Mouse (Mus musculus) adrenal gland, adult 2 months (tissue): ENCODE data around the gene Xrcc4. TPM values are rescaled to one million over a fixed set of nuclear protein-coding genes. Genes with fewer than 3 reads are reported as not detected.
"Not testable (repeated sequence)": the region's sequence is repeated elsewhere in the genome, so short reads cannot be mapped to it uniquely, and the experiment has no call there.

Source experiments
- DNase-seq: peaks from one replicate; pipeline ENCODE4 v3.0.0; 2021
- long read RNA-seq: library from polyadenylated mRNA; stranded (forward); transcript quantifications from one replicate; pipeline ENCODE4 v2.0.0, GENCODE M21; 2021
- polyA plus RNA-seq: library from polyadenylated mRNA; depleted of rRNA; stranded (reverse); fragments of >200 nt; gene quantifications from 2 replicates; pipeline ENCODE4 v1.2.3, GENCODE M21; 2012; rRNA removed
- total RNA-seq, 2 experiments: library from RNA; stranded (reverse); gene quantifications; 2 replicates each; pipeline ENCODE4 v1.2.3; 2021

Xrcc4 gene
- total RNA-seq, result 10 to 100 TPM; 10.0 to 14.5 TPM
- polyA plus RNA-seq, result 0.20 and 0.21 TPM in 2 replicates
- long read RNA-seq, transcript Xrcc4-201 (8 exons, 1,540 nt), result major isoform, 9 of 11 reads
- long read RNA-seq, partial matches to known transcripts, result 1 of 11 reads
- long read RNA-seq, other reads (novel, unspliced or antisense), result 1 of 11 reads

GRCm38 (mm10) chr13:90088962-90089824 is at the start of gene Xrcc4, which contains the start of gene Tmem167:
Xrcc4 (minus strand) TSS chr13:90089608.
Tmem167 (plus strand) TSS chr13:90089123.
- peak; percentile 99 for DNase-seq

- no peak for DNase-seq
Observed at GRCm38 (mm10) chr13:90136156-90136910, 46.9 kb upstream of the Xrcc4 start.

- DNase-seq, result no peak
Observed at GRCm38 (mm10) chr13:90111681-90112080, 22.3 kb upstream of the Xrcc4 start.

- not testable (repeated sequence) for DNase-seq
Observed at GRCm38 (mm10) chr13:90108746-90109145, 19.3 kb upstream of the Xrcc4 start.

- no peak for DNase-seq
Observed at GRCm38 (mm10) chr13:90106139-90106538, 16.7 kb upstream of the Xrcc4 start.

- DNase-seq, result no peak
Observed at GRCm38 (mm10) chr13:90101514-90101913, 12.1 kb upstream of the Xrcc4 start.

- DNase-seq, result no peak
Observed at GRCm38 (mm10) chr13:90089825-90090183, 396 bp upstream of the Xrcc4 start.

- no peak for DNase-seq
Observed at GRCm38 (mm10) chr13:90061877-90062276, 27.5 kb downstream of the Xrcc4 start.

GRCm38 (mm10) chr13:90052408-90052807 is 37.0 kb downstream of the Xrcc4 start:
- DNase-seq, result no peak

GRCm38 (mm10) chr13:90051735-90052134 is 37.7 kb downstream of the Xrcc4 start:
- DNase-seq, result no peak

- DNase-seq, result no peak
Observed at GRCm38 (mm10) chr13:90039613-90040012, 49.8 kb downstream of the Xrcc4 start.

- no peak for DNase-seq
Observed at GRCm38 (mm10) chr13:90032977-90033376, 56.4 kb downstream of the Xrcc4 start.

GRCm38 (mm10) chr13:90032523-90032922 is 56.9 kb downstream of the Xrcc4 start:
- DNase-seq, result no peak

GRCm38 (mm10) chr13:90030911-90031310 is 58.5 kb downstream of the Xrcc4 start:
- DNase-seq, result no peak

GRCm38 (mm10) chr13:90012620-90013019 is 76.8 kb downstream of the Xrcc4 start:
- DNase-seq, result no peak

GRCm38 (mm10) chr13:90012198-90012597 is 77.2 kb downstream of the Xrcc4 start:
- DNase-seq, result no peak

- no peak for DNase-seq
Observed at GRCm38 (mm10) chr13:90011129-90011528, 78.3 kb downstream of the Xrcc4 start.

- DNase-seq, result no peak
Observed at GRCm38 (mm10) chr13:90009786-90010185, 79.6 kb downstream of the Xrcc4 start.

GRCm38 (mm10) chr13:90005561-90005960 is 83.8 kb downstream of the Xrcc4 start:
- DNase-seq, result no peak

- DNase-seq, result no peak
Observed at GRCm38 (mm10) chr13:89997531-89997930, 91.9 kb downstream of the Xrcc4 start.

- no peak for DNase-seq
Observed at GRCm38 (mm10) chr13:89986087-89986486, 103.3 kb downstream of the Xrcc4 start.

- DNase-seq, result no peak
Observed at GRCm38 (mm10) chr13:89970940-89971339, 118.5 kb downstream of the Xrcc4 start.

GRCm38 (mm10) chr13:89968671-89969070 is 120.7 kb downstream of the Xrcc4 start:
- no peak for DNase-seq
